Mouse (Mus musculus) CD4-positive, CD25-positive, alpha-beta regulatory T cell, adult 4 months (primary cell): Measurements from ENCODE around the gene Slc23a2. TPM values are rescaled to one million over a fixed set of nuclear protein-coding genes. Genes with fewer than 3 reads are reported as not detected.

ENCODE experiments used
- ATAC-seq: one replicate; pipeline ENCODE4 v1.8.0; 2017
- polyA plus RNA-seq, 2 experiments: library from polyadenylated mRNA; unstranded; fragments of 100-300 nt; shearing (Covaris generic); gene quantifications; one replicate each; pipeline ENCODE4 v1.2.1; 2017

Gene Slc23a2
- 10 to 100 TPM; 14.0 to 16.4 TPM for polyA plus RNA-seq

- ATAC-seq: peak; percentile 47
These were observed at the start of gene Slc23a2 for GRCm38 (mm10) chr2:132144971-132145691. Gene Slc23a2 (minus strand): TSS chr2:132145108.

- ATAC-seq: no peak
These were observed 45.8 kb upstream of the Slc23a2 start for GRCm38 (mm10) chr2:132190602-132191161.

GRCm38 (mm10) chr2:132183874-132184273, 39.0 kb upstream of the Slc23a2 start:
- no peak for ATAC-seq

GRCm38 (mm10) chr2:132180463-132181205, 35.7 kb upstream of the Slc23a2 start:
- ATAC-seq: peak; percentile 84

- no peak for ATAC-seq
These were observed 34.5 kb upstream of the Slc23a2 start for GRCm38 (mm10) chr2:132179371-132179770.

- ATAC-seq: no peak
These were observed 32.5 kb upstream of the Slc23a2 start for GRCm38 (mm10) chr2:132177406-132177805.

- ATAC-seq: no peak
These were observed 31.5 kb upstream of the Slc23a2 start for GRCm38 (mm10) chr2:132176289-132176848.

- no peak for ATAC-seq
These were observed 29.1 kb upstream of the Slc23a2 start for GRCm38 (mm10) chr2:132174048-132174447.

- no peak for ATAC-seq
These were observed 27.0 kb upstream of the Slc23a2 start for GRCm38 (mm10) chr2:132171939-132172338.

GRCm38 (mm10) chr2:132169150-132169549, 24.2 kb upstream of the Slc23a2 start:
- no peak for ATAC-seq

GRCm38 (mm10) chr2:132163626-132164025, 18.7 kb upstream of the Slc23a2 start:
- no peak for ATAC-seq

GRCm38 (mm10) chr2:132157482-132157881, 12.6 kb upstream of the Slc23a2 start:
- no peak for ATAC-seq

GRCm38 (mm10) chr2:132152670-132153069, 7.8 kb upstream of the Slc23a2 start:
- ATAC-seq: no peak

GRCm38 (mm10) chr2:132151592-132151991, 6.7 kb upstream of the Slc23a2 start:
- ATAC-seq: no peak

- ATAC-seq: no peak
These were observed 6.0 kb upstream of the Slc23a2 start for GRCm38 (mm10) chr2:132150926-132151325.

GRCm38 (mm10) chr2:132146502-132146901, 1.6 kb upstream of the Slc23a2 start:
- ATAC-seq: peak; percentile 52

- ATAC-seq: peak; percentile 28
These were observed 673 bp downstream of the Slc23a2 start for GRCm38 (mm10) chr2:132143943-132144927.

- ATAC-seq: no peak
These were observed 2.3 kb downstream of the Slc23a2 start for GRCm38 (mm10) chr2:132142606-132143005.

GRCm38 (mm10) chr2:132140536-132140935, 4.4 kb downstream of the Slc23a2 start:
- no peak for ATAC-seq

- ATAC-seq: peak; percentile 52
These were observed 5.8 kb downstream of the Slc23a2 start for GRCm38 (mm10) chr2:132139099-132139498.

- ATAC-seq: no peak
These were observed 8.9 kb downstream of the Slc23a2 start for GRCm38 (mm10) chr2:132135876-132136637.
